Mouse (Mus musculus) sigmoid colon, adult 10 weeks (tissue): Measurements from ENCODE around the gene Clgn. TPM values are rescaled to one million over a fixed set of nuclear protein-coding genes. Genes with fewer than 3 reads are reported as not detected.

Experiments
- polyA plus RNA-seq: library from polyadenylated mRNA; stranded (reverse); fragments of 350-450 nt; fragmentation: Illumina TruSeq; extraction: RNeasy Lipid Tissue Mini Kit (QIAGEN cat#74804); gene quantifications from one replicate; pipeline ENCODE4 v1.2.3, GENCODE M21; 2014; ENCODE audit warnings: low read depth, low replicate concordance

Gene Clgn
- 0.76 TPM for polyA plus RNA-seq

DNA sequence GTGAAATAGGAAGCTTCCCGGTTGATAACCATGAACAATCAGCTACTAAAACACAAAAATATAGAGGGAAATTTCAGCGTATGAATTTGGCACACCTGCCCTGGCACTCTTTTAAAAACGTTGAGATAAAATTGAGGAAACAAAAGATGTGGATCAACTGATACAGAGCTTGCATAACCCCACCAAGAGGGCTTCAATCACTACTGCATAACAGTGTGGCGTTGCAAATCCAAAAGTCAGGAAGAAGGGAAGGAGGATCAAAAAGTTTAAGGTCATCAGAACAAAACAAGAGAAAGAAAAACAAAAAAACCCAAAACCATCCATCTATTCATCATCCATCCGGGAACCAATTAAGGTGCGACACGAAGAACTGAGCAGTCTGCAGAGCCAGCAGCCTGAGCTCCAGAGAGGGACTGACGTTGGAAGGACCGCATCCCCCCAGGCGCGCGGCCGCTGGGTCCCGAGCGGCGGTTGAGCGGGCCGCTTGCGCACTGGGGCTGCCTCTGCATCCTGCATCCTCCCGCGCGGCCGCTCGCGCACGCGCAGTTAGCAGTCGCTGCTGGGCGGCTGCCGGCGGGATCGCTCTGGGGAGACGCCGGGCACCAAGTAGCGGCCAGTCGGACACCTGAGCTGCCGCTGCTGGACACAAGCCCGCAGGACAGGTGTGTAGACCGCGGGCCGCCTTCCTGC lies at the start of gene Clgn:
TSS of gene Clgn (plus strand) at position 552 of the 690 bp plus-strand sequence.

DNA sequence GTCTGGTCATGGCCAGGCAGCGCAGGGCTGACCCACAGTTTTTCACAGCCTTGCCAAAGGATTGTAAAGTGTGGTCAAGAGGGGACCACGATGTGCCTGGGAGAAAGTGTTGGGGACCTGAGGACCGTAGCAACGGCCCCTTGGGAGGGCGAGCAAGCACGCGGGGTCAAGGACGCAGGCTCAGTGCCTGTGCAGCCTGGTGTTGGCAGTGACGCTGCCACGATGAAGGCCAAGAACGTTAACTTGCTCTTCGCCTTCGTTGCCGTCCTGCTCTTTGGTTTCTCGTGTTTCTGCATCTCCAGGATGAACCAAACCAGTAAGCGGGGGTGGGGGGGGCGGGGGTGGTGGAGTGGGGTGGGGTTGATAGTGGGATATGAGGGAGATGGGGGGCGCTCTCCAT lies 41.4 kb upstream of the Clgn start, which contains the start of gene Mgat4d:
TSS of gene Mgat4d (plus strand) at position 209 of the 400 bp plus-strand sequence.

DNA sequence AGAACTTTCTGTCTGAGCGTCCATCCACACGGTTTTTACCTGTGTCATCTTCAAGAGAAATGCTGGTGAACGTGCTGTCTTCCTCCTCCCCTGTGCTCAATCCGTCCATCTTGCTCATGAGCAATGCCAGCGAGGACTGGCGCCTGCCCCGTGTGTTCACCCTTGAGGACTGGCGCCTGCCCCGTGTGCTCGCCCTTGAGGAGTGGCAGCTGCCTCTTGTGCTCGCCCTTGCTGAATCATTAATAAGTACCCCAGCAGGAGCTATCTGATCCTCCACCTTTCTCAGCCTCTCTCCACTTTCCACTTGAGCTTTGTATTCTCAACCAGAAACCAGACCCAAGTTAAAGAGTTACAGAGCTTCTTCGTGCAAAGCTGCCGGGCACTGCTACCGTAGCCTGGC lies 68.6 kb downstream of the Clgn start, which contains the start of gene Scoc:
TSS of gene Scoc (minus strand) at position 170 of the 400 bp plus-strand sequence.

Other genes starting within 250 kb of the Clgn start
- gene Tbc1d9, start 224.5 kb upstream of the Clgn start, polyA plus RNA-seq: 7.9 TPM
- not detected for gene Gm10645, start 223.7 kb upstream of the Clgn start, polyA plus RNA-seq
- gene Ucp1, start 99.5 kb upstream of the Clgn start, polyA plus RNA-seq: not detected
- gene Elmod2, start 57.4 kb upstream of the Clgn start, polyA plus RNA-seq: 61.4 TPM
- gene Mgat4d, start 41.4 kb upstream of the Clgn start, polyA plus RNA-seq: not detected
- 144 TPM for gene Scoc, start 68.5 kb downstream of the Clgn start, polyA plus RNA-seq
- not detected for gene Olfr370, start 145.9 kb downstream of the Clgn start, polyA plus RNA-seq
- gene Ndufb7, start 176.8 kb downstream of the Clgn start, polyA plus RNA-seq: 0.63 TPM
- gene Tecr, start 218.1 kb downstream of the Clgn start, polyA plus RNA-seq: 19.4 TPM
- gene Dnajb1, start 218.3 kb downstream of the Clgn start, polyA plus RNA-seq: 12.3 TPM